Mouse (Mus musculus) midbrain, embryonic 14.5 days (tissue): Measurements from ENCODE around the gene Enho. TPM values are rescaled to one million over a fixed set of nuclear protein-coding genes. Genes with fewer than 3 reads are reported as not detected.

Experiments
- ATAC-seq: fragments of 200-750 bp; cut with Nextera tagmentation; 2 replicates; pipeline ENCODE4 v1.8.0; 2017; ENCODE audit warnings: moderate number of reproducible peaks, moderate library complexity; ENCODE audit not compliant: low FRiP score, low TSS enrichment
- DNase-seq: peaks from one replicate; pipeline ENCODE4 v3.0.0-alpha.2; 2015
- H3K27ac ChIP-seq: fragments of 300-500 bp; sonication (generic); replicated peaks from 2 replicates; pipeline ENCODE4 v1.5.1; 2014; ENCODE audit warnings: mild to moderate bottlenecking, low read depth, low read length, moderate library complexity
- H3K27me3 ChIP-seq: fragments of 300-500 bp; sonication (generic); 2 replicates; pipeline ENCODE4 v1.6.1; 2014; ENCODE audit warnings: low read length, control low read depth, mixed read lengths; ENCODE audit not compliant: control insufficient read depth, insufficient read depth
- H3K36me3 ChIP-seq: fragments of 300-500 bp; sonication (generic); 2 replicates; pipeline ENCODE4 v1.6.1; 2014; ENCODE audit warnings: low read length, control low read depth; ENCODE audit not compliant: control insufficient read depth, insufficient read depth
- H3K4me1 ChIP-seq: fragments of 300-500 bp; sonication (generic); 2 replicates; pipeline ENCODE4 v1.6.1; 2014; ENCODE audit warnings: mild to moderate bottlenecking, antibody characterized with exemption, low read length, control low read depth; ENCODE audit not compliant: control insufficient read depth, insufficient read depth
- H3K4me2 ChIP-seq: fragments of 300-500 bp; sonication (generic); 2 replicates; pipeline ENCODE4 v1.6.1; 2014; ENCODE audit warnings: mild to moderate bottlenecking, low read length, moderate library complexity
- H3K4me3 ChIP-seq: fragments of 300-500 bp; sonication (generic); replicated peaks from 2 replicates; pipeline ENCODE4 v1.5.1; 2014; ENCODE audit warnings: low read depth, low read length
- H3K9ac ChIP-seq: fragments of 300-500 bp; sonication (generic); replicated peaks from 2 replicates; pipeline ENCODE4 v1.6.1; 2014; ENCODE audit warnings: mild to moderate bottlenecking, low read length, moderate library complexity
- H3K9me3 ChIP-seq: fragments of 300-500 bp; sonication (generic); 2 replicates; pipeline ENCODE4 v1.6.1; 2016; ENCODE audit warnings: low read length, control low read depth, mixed read lengths; ENCODE audit not compliant: control insufficient read depth
- WGBS: fragments of 180-500 bp; shearing (Covaris S2); extraction: QIAGEN DNeasy Blood & Tissue Kit; methylation state at CpG from one replicate; pipeline ENCODE4 v1.1.7; 2014; 5-methylcytosine and 5-hydroxymethylcytosine counted together
- polyA plus RNA-seq: library from polyadenylated mRNA; unstranded; fragments of >200 nt; fragmentation: Nextera tagmentation; extraction: Ambion mirVana; gene quantifications from 2 replicates; pipeline ENCODE4 v1.2.1, GENCODE M21; 2014

The Enho gene
- polyA plus RNA-seq, 1 experiment from 2014 or later, result 121 TPM

GRCm38 (mm10) chr4:41641199-41641822, 1.2 kb upstream of the Enho start:
- Histone ChIP-seq H3K9me3 (no peaks in the 10 kb centered on the region), H3K4me2 (no peak overlapping the region), H3K9ac (no peak overlapping the region), H3K27ac (no peak overlapping the region), H3K4me3 (no peak overlapping the region), H3K27me3 (no peaks in the 10 kb centered on the region), H3K4me1 (peaks cover 31% of the 10 kb centered on the region), H3K36me3 (peaks cover 4% of the 10 kb centered on the region; the same call in 1 of the 2 replicates)
- no peak for ATAC-seq
- 76% methylated on average over 6 of the region's 6 CpGs for WGBS
- no peak for DNase-seq

- Histone ChIP-seq H3K4me3 (peak overlapping the region; percentile 75), H3K9ac (peak overlapping the region; percentile 97), H3K27me3 (no peaks in the 10 kb centered on the region), H3K9me3 (no peaks in the 10 kb centered on the region), H3K4me1 (peaks cover 48% of the 10 kb centered on the region), H3K4me2 (peak overlapping the region; percentile 87), H3K27ac (peak overlapping the region; percentile 95), H3K36me3 (peaks cover 4% of the 10 kb centered on the region; the same call in 1 of the 2 replicates)
- DNase-seq (peak; percentile 56), ATAC-seq (no peak)
- 7% methylated on average over 10 of the region's 10 CpGs for WGBS
These were observed 796 bp downstream of the Enho start for GRCm38 (mm10) chr4:41639214-41639841.

- 76% methylated on average over 6 of the region's 6 CpGs for WGBS
These were observed 1.3 kb downstream of the Enho start for GRCm38 (mm10) chr4:41638828-41639213.

GRCm38 (mm10) chr4:41638186-41638731, 1.9 kb downstream of the Enho start:
- no peak for ATAC-seq

More at GRCm38 (mm10) chr4:41638828-41639213, 1.3 kb downstream of the Enho start:
- DNase-seq, result no peak
- Histone ChIP-seq H3K4me2 (peak overlapping the region; percentile 87), H3K36me3 (peaks cover 4% of the 10 kb centered on the region; the same call in 1 of the 2 replicates), H3K9me3 (no peaks in the 10 kb centered on the region), H3K9ac (peak overlapping the region; percentile 97), H3K27me3 (no peaks in the 10 kb centered on the region), H3K4me3 (peak overlapping the region; percentile 75), H3K27ac (peak overlapping the region; percentile 95), H3K4me1 (peaks cover 53% of the 10 kb centered on the region)
- no peak for ATAC-seq

GRCm38 (mm10) chr4:41636882-41637635, 3.1 kb downstream of the Enho start:
- no peak for DNase-seq

More at GRCm38 (mm10) chr4:41638186-41638731, 1.9 kb downstream of the Enho start:
- H3K4me3 ChIP-seq, result peak overlapping the region; percentile 75
- H3K9ac ChIP-seq, result peak overlapping the region; percentile 97; the same call in 1 of the 2 replicates
- no peaks in the 10 kb centered on the region for H3K9me3 ChIP-seq
- 90% methylated on average over 10 of the region's 10 CpGs for WGBS
- H3K36me3 ChIP-seq, result peaks cover 4% of the 10 kb centered on the region; the same call in 1 of the 2 replicates
- DNase-seq, result no peak
- H3K27me3 ChIP-seq, result no peaks in the 10 kb centered on the region
- peaks cover 57% of the 10 kb centered on the region for H3K4me1 ChIP-seq
- no peak overlapping the region for H3K27ac ChIP-seq
- H3K4me2 ChIP-seq, result peak overlapping the region; percentile 87

GRCm38 (mm10) chr4:41636366-41636765, 3.8 kb downstream of the Enho start:
- Histone ChIP-seq H3K9me3 (no peaks in the 10 kb centered on the region), H3K9ac (no peak overlapping the region), H3K4me2 (no peak overlapping the region), H3K27me3 (no peaks in the 10 kb centered on the region), H3K4me3 (no peak overlapping the region), H3K27ac (no peak overlapping the region), H3K36me3 (peaks cover 4% of the 10 kb centered on the region; the same call in 1 of the 2 replicates), H3K4me1 (peaks cover 70% of the 10 kb centered on the region)
- ATAC-seq, result no peak
- WGBS, result 53% methylated on average over 7 of the region's 7 CpGs
- no peak for DNase-seq

More at GRCm38 (mm10) chr4:41636882-41637635, 3.1 kb downstream of the Enho start:
- Histone ChIP-seq H3K27me3 (no peaks in the 10 kb centered on the region), H3K9me3 (no peaks in the 10 kb centered on the region), H3K27ac (no peak overlapping the region), H3K4me3 (no peak overlapping the region), H3K4me1 (peaks cover 64% of the 10 kb centered on the region), H3K36me3 (peaks cover 4% of the 10 kb centered on the region; the same call in 1 of the 2 replicates), H3K9ac (no peak overlapping the region), H3K4me2 (no peak overlapping the region)
- WGBS, result 84% methylated on average over 10 of the region's 10 CpGs
- no peak for ATAC-seq

GRCm38 (mm10) chr4:41635906-41636305, 4.2 kb downstream of the Enho start:
- no peak overlapping the region for H3K4me3 ChIP-seq
- H3K36me3 ChIP-seq, result peaks cover 4% of the 10 kb centered on the region; the same call in 1 of the 2 replicates
- DNase-seq (no peak), ATAC-seq (no peak)
- H3K9ac ChIP-seq, result no peak overlapping the region
- H3K9me3 ChIP-seq, result no peaks in the 10 kb centered on the region
- no peak overlapping the region for H3K4me2 ChIP-seq
- WGBS, result 57% methylated on average over 2 of the region's 2 CpGs
- no peak overlapping the region for H3K27ac ChIP-seq
- peaks cover 74% of the 10 kb centered on the region for H3K4me1 ChIP-seq
- H3K27me3 ChIP-seq, result no peaks in the 10 kb centered on the region

GRCm38 (mm10) chr4:41635224-41635623, 4.9 kb downstream of the Enho start:
- WGBS, result 74% methylated on average over 8 of the region's 8 CpGs
- ATAC-seq (no peak), DNase-seq (no peak)
- Histone ChIP-seq H3K9ac (no peak overlapping the region), H3K36me3 (peaks cover 4% of the 10 kb centered on the region; the same call in 1 of the 2 replicates), H3K4me2 (no peak overlapping the region), H3K27ac (no peak overlapping the region), H3K4me3 (no peak overlapping the region), H3K9me3 (no peaks in the 10 kb centered on the region), H3K27me3 (no peaks in the 10 kb centered on the region), H3K4me1 (peaks cover 75% of the 10 kb centered on the region)
